ENCODE assay signal across 8 mouse cellular contexts in genomic region chr1:93479476-93480083, GRCm38 (mm10). TPM values are rescaled to one million over a fixed set of nuclear protein-coding genes. Genes with fewer than 3 reads are reported as not detected.
DNase-seq lines count a peak whose midpoint lies in the region; ATAC-seq and TF ChIP-seq lines count a peak whose summit lies in the region.

No protein-coding gene starts in this region.

- H3K4me1 ChIP-seq in kidney, adult 2 months (ENCODE audit: control insufficient read depth, insufficient read depth, low read length): no peaks in the 10 kb centered on the region
- H3K4me1 ChIP-seq in heart, embryonic 15.5 days (replicated peaks): peaks cover 10% of the 10 kb centered on the region
- peaks cover 17% of the 10 kb centered on the region for H3K4me1 ChIP-seq in limb, embryonic 10.5 days
- peaks cover 28% of the 10 kb centered on the region for H3K4me1 ChIP-seq in midbrain, embryonic 10.5 days

- no peak for TF ChIP-seq POLR2A in kidney, adult 2 months (IDR thresholded peaks at IDR 0.05; ENCODE audit: low read depth, low read length)

- H3K9me3 ChIP-seq in heart, embryonic 15.5 days (replicated peaks): no peaks in the 10 kb centered on the region
- H3K9me3 ChIP-seq in limb, embryonic 10.5 days (replicated peaks): no peaks in the 10 kb centered on the region
- no peaks in the 10 kb centered on the region for H3K9me3 ChIP-seq in midbrain, embryonic 10.5 days (replicated peaks)

- no peak for ATAC-seq in heart, embryonic 15.5 days (replicated peaks; ENCODE audit: insufficient number of reproducible peaks, insufficient read depth, low FRiP score, low read depth)

- peak overlapping the region; percentile 86 for H3K9ac ChIP-seq in heart, embryonic 15.5 days

- H3K36me3 ChIP-seq in kidney, adult 2 months (ENCODE audit: control insufficient read depth, insufficient read depth, low read length): no peaks in the 10 kb centered on the region
- no peaks in the 10 kb centered on the region for H3K36me3 ChIP-seq in heart, embryonic 15.5 days
- H3K36me3 ChIP-seq in limb, embryonic 10.5 days: peaks cover 4% of the 10 kb centered on the region; the same call in 1 of the 2 replicates
- H3K36me3 ChIP-seq in midbrain, embryonic 10.5 days: 0 out of 2 replicates have a peak, but pooled peaks cover under 1% of the 10 kb centered on the region

- DNase-seq in kidney, adult 2 months: peak; percentile 38
- no peak for DNase-seq in kidney, adult 18-20 months
- DNase-seq in ES-CJ7 (ENCODE audit: low read depth, low spot score): peak; percentile 39
- peak; percentile 34 for DNase-seq in c-Kit-positive CD71-positive TER-119-negative erythroid progenitor cells, embryonic 14.5 days (ENCODE audit: low read depth)
- no peak for DNase-seq in limb, embryonic 10.5 days (ENCODE audit: low spot score)
- no peak for DNase-seq in midbrain, embryonic 10.5 days (ENCODE audit: low spot score)
- DNase-seq in testis, postnatal 10 days (ENCODE audit: low spot score): peak; percentile 49

- peak overlapping the region; percentile 89; the same call in 1 of the 2 replicates for H3K27ac ChIP-seq in kidney, adult 2 months (ENCODE audit: insufficient read depth, low read depth, low read length)
- H3K27ac ChIP-seq in heart, embryonic 15.5 days: peak overlapping the region; percentile 95
- peak overlapping the region; percentile 93 for H3K27ac ChIP-seq in limb, embryonic 10.5 days
- H3K27ac ChIP-seq in midbrain, embryonic 10.5 days (replicated peaks): peak overlapping the region; percentile 97

- peak overlapping the region; percentile 68 for H3K4me2 ChIP-seq in heart, embryonic 15.5 days

- TF ChIP-seq CTCF in kidney, adult 2 months (conservative IDR thresholded peaks at IDR 0.05; ENCODE audit: insufficient read depth, insufficient read length, low read depth, low read length): no peak

- H3K4me3 ChIP-seq in kidney, adult 2 months (ENCODE audit: insufficient read depth, low read depth, low read length): peak overlapping the region; percentile 94
- peak overlapping the region; percentile 94 for H3K4me3 ChIP-seq in heart, embryonic 15.5 days
- peak overlapping the region; percentile 79 for H3K4me3 ChIP-seq in limb, embryonic 10.5 days
- H3K4me3 ChIP-seq in midbrain, embryonic 10.5 days: peak overlapping the region; percentile 92

- 3% methylated on average over 23 of the region's 23 CpGs for WGBS in kidney, adult 2 months
- WGBS in heart, embryonic 15.5 days: 3% methylated on average over 23 of the region's 23 CpGs
- 9% methylated on average over 23 of the region's 23 CpGs for WGBS in limb, embryonic 10.5 days
- WGBS in midbrain, embryonic 10.5 days: 9% methylated on average over 23 of the region's 23 CpGs

- H3K27me3 ChIP-seq in kidney, adult 2 months (replicated peaks; ENCODE audit: control insufficient read depth, insufficient read depth, low read length): no peaks in the 10 kb centered on the region
- H3K27me3 ChIP-seq in heart, embryonic 15.5 days: no peaks in the 10 kb centered on the region
- no peaks in the 10 kb centered on the region for H3K27me3 ChIP-seq in limb, embryonic 10.5 days (ENCODE audit: low read depth, poor library complexity, severe bottlenecking)
- H3K27me3 ChIP-seq in midbrain, embryonic 10.5 days (ENCODE audit: low read depth, poor library complexity, severe bottlenecking): no peaks in the 10 kb centered on the region

RNA-seq across cellular contexts. Expression of gene Hdlbp, which starts 1.0 kb away (rescaled TPM):
- 95.0 and 97.8 TPM in 2 replicates for polyA plus RNA-seq in kidney, adult 2 months (2012; rRNA removed)
- 124 and 140 TPM in 2 replicates for polyA plus RNA-seq in heart, embryonic 15.5 days (2015; fragmentation: Nextera tagmentation; extraction: Ambion mirVana)
- 120 and 134 TPM in 2 replicates for polyA plus RNA-seq in limb, embryonic 10.5 days (2016; fragmentation: Nextera tagmentation; extraction: Ambion mirVana)
- polyA plus RNA-seq in midbrain, embryonic 10.5 days (2016; fragmentation: Nextera tagmentation; extraction: Ambion mirVana): 106 and 107 TPM in 2 replicates

RNA-seq across cellular contexts. Expression of gene Farp2, which starts 32.3 kb away (rescaled TPM):
- polyA plus RNA-seq in kidney, adult 2 months (2012; rRNA removed): 10.4 and 12.5 TPM in 2 replicates
- 4.1 and 4.8 TPM in 2 replicates for polyA plus RNA-seq in heart, embryonic 15.5 days (2015; fragmentation: Nextera tagmentation; extraction: Ambion mirVana)
- 7.9 and 8.4 TPM in 2 replicates for polyA plus RNA-seq in limb, embryonic 10.5 days (2016; fragmentation: Nextera tagmentation; extraction: Ambion mirVana)
- 3.3 and 3.5 TPM in 2 replicates for polyA plus RNA-seq in midbrain, embryonic 10.5 days (2016; fragmentation: Nextera tagmentation; extraction: Ambion mirVana)

Comparison
In these comparisons a context has a peak if more than half of its experiments do, and no peak if none do; other contexts are left out.
1. DNase-seq: peak in kidney, adult 2 months (single experiment), ES-CJ7 (single experiment), c-Kit-positive CD71-positive TER-119-negative erythroid progenitor cells, embryonic 14.5 days (single experiment) and testis, postnatal 10 days (single experiment); none in kidney, adult 18-20 months (single experiment), limb, embryonic 10.5 days (single experiment) and midbrain, embryonic 10.5 days (single experiment).
2. Peak in every context shown above with its lines, with median percentiles within 50 percentile points of each other: H3K27ac ChIP-seq and H3K4me3 ChIP-seq.